In the genomic region with DNA sequence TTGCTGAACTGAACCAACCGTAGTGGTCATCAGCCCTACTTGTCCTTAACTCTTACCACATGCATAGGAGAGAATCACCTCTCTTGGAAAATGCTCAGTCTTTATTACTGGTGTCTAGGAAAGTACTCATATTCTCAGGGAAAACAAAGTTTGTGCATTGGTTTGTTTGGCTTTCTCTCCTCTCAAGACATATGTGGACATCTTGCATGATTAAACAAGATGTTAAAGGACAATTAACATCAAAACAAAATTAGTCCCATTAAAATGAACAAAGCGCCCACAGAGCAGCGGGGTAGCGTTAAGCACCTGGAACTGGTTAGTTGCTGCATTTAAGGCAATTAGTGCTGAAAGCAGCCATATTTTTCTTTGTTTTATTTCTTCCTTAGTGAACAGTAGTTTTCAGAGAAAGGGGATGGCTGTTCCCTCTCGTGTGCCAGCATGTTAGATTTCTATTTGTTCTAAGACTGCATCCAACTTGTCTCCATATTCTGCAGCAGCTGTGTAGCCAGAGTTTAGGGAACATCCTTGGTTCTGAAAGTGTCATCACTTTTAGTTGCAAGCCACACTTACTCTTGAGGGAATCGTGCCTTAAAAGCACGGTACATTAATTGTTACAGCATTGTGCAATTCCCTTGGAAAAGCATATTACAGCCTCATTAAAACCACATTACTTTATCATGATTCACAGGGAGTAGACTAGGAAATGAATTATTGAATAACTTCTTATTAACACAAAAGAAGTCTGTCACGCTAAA, we compare ENCODE assay signal across 13 mouse cellular contexts.
DNase-seq lines count a peak whose midpoint lies in the region; ATAC-seq and TF ChIP-seq lines count a peak whose summit lies in the region.
"Had no signal": no experiment of that assay in that cellular context is flagged by ENCODE, and none has a peak within 500 bp of the region (broad histone marks: within the 10 kb centered on the region; RNA-seq: fewer than 3 reads in every experiment).

No protein-coding gene starts in this region.

- peak; percentile 56 for ATAC-seq in midbrain, embryonic 16.5 days
- ATAC-seq in midbrain, embryonic 11.5 days (ENCODE audit: low FRiP score), result no peak
- peak; percentile 49; the same call in 1 of the 2 replicates for ATAC-seq in hindbrain, postnatal 0 days
- ATAC-seq: intestine, embryonic 16.5 days; liver, postnatal 0 days had no signal

- no peak overlapping the region for H3K27ac ChIP-seq in midbrain, embryonic 16.5 days (ENCODE audit: low read length)
- no peak overlapping the region for H3K27ac ChIP-seq in midbrain, embryonic 11.5 days (ENCODE audit: low read depth, low read length)
- peak overlapping the region; percentile 68 for H3K27ac ChIP-seq in embryonic facial prominence, embryonic 10.5 days (replicated peaks)
- H3K27ac ChIP-seq in hindbrain, postnatal 0 days, result no peak overlapping the region
- H3K27ac ChIP-seq: heart, embryonic 15.5 days; macrophage had no signal

- no peak for TF ChIP-seq CTCF in hindbrain, postnatal 0 days (IDR thresholded peaks at IDR 0.05; ENCODE audit: low read depth)

- 61% methylated on average over 8 of the region's 8 CpGs for WGBS in midbrain, embryonic 16.5 days
- 86% methylated on average over 8 of the region's 8 CpGs for WGBS in midbrain, embryonic 11.5 days
- 48% methylated on average over 8 of the region's 8 CpGs for WGBS in embryonic facial prominence, embryonic 10.5 days
- WGBS in hindbrain, postnatal 0 days, result 50% methylated on average over 8 of the region's 8 CpGs

- no peak overlapping the region for H3K9ac ChIP-seq in midbrain, embryonic 16.5 days (ENCODE audit: low read depth, low read length)
- H3K9ac ChIP-seq in midbrain, embryonic 11.5 days (ENCODE audit: low read length), result no peak overlapping the region
- no peak overlapping the region for H3K9ac ChIP-seq in hindbrain, postnatal 0 days (replicated peaks; ENCODE audit: low read length)
- H3K9ac ChIP-seq: heart, embryonic 15.5 days; liver, postnatal 0 days had no signal

- no peaks in the 10 kb centered on the region for H3K27me3 ChIP-seq in midbrain, embryonic 16.5 days (ENCODE audit: control insufficient read depth, insufficient read depth, low read depth, low read length)
- no peaks in the 10 kb centered on the region for H3K27me3 ChIP-seq in midbrain, embryonic 11.5 days (ENCODE audit: control insufficient read depth, insufficient read depth, low read length)
- no peaks in the 10 kb centered on the region for H3K27me3 ChIP-seq in embryonic facial prominence, embryonic 10.5 days (replicated peaks; ENCODE audit: low read depth, poor library complexity, severe bottlenecking)
- H3K27me3 ChIP-seq in hindbrain, postnatal 0 days (ENCODE audit: insufficient read depth, low read length), result no peaks in the 10 kb centered on the region
- H3K27me3 ChIP-seq: heart, embryonic 15.5 days had no signal

- H3K4me3 ChIP-seq in midbrain, embryonic 16.5 days (ENCODE audit: low read depth, low read length), result no peak overlapping the region
- H3K4me3 ChIP-seq in midbrain, embryonic 11.5 days (ENCODE audit: low read depth, low read length), result no peak overlapping the region
- no peak overlapping the region for H3K4me3 ChIP-seq in embryonic facial prominence, embryonic 10.5 days
- H3K4me3 ChIP-seq in hindbrain, postnatal 0 days (ENCODE audit: low read length), result no peak overlapping the region
- H3K4me3 ChIP-seq: heart, embryonic 15.5 days had no signal

- no peak for DNase-seq in midbrain, embryonic 11.5 days (ENCODE audit: low spot score, missing footprints)
- peak; percentile 51 for DNase-seq in embryonic facial prominence, embryonic 10.5 days (ENCODE audit: low spot score)
- peak; percentile 26 for DNase-seq in hindbrain, postnatal 0 days (ENCODE audit: low spot score)
- peak; percentile 44 for DNase-seq in retina, postnatal 1 day
- DNase-seq in frontal cortex, postnatal 10 days (ENCODE audit: low spot score in 2 of 2), result no peak
- DNase-seq in spleen, postnatal 4 days (ENCODE audit: low spot score in 2 of 2), result no peak
- DNase-seq in liver, result no peak
- DNase-seq: adrenal gland, adult 8-10 months; liver, postnatal 0 days had no signal

- no peaks in the 10 kb centered on the region for H3K9me3 ChIP-seq in midbrain, embryonic 16.5 days (replicated peaks; ENCODE audit: control insufficient read depth, low read length, poor library complexity, severe bottlenecking)
- H3K9me3 ChIP-seq in midbrain, embryonic 11.5 days (ENCODE audit: control insufficient read depth, low read length), result no peaks in the 10 kb centered on the region
- no peaks in the 10 kb centered on the region for H3K9me3 ChIP-seq in embryonic facial prominence, embryonic 10.5 days
- no peaks in the 10 kb centered on the region for H3K9me3 ChIP-seq in hindbrain, postnatal 0 days (ENCODE audit: low read length)
- H3K9me3 ChIP-seq: heart, embryonic 15.5 days had no signal

- H3K4me2 ChIP-seq in midbrain, embryonic 16.5 days (ENCODE audit: low read length), result no peak overlapping the region
- no peak overlapping the region for H3K4me2 ChIP-seq in midbrain, embryonic 11.5 days
- H3K4me2 ChIP-seq in hindbrain, postnatal 0 days (ENCODE audit: low read depth, low read length), result no peak overlapping the region
- H3K4me2 ChIP-seq: heart, embryonic 15.5 days had no signal

- peaks cover 2% of the 10 kb centered on the region; the same call in 1 of the 2 replicates for H3K4me1 ChIP-seq in midbrain, embryonic 16.5 days (ENCODE audit: control insufficient read depth, insufficient read depth, low read length)
- H3K4me1 ChIP-seq in midbrain, embryonic 11.5 days (ENCODE audit: control insufficient read depth, insufficient read depth, low read length), result no peaks in the 10 kb centered on the region
- H3K4me1 ChIP-seq in embryonic facial prominence, embryonic 10.5 days, result peaks cover 6% of the 10 kb centered on the region
- H3K4me1 ChIP-seq in hindbrain, postnatal 0 days (ENCODE audit: insufficient read depth, low read length), result peaks cover 9% of the 10 kb centered on the region; the same call in 1 of the 2 replicates
- H3K4me1 ChIP-seq: heart, embryonic 15.5 days had no signal

- no peaks in the 10 kb centered on the region for H3K36me3 ChIP-seq in midbrain, embryonic 16.5 days (ENCODE audit: control insufficient read depth, insufficient read depth, low read length)
- H3K36me3 ChIP-seq in midbrain, embryonic 11.5 days (ENCODE audit: control insufficient read depth, insufficient read depth, low read length), result no peaks in the 10 kb centered on the region
- H3K36me3 ChIP-seq in embryonic facial prominence, embryonic 10.5 days (replicated peaks), result no peaks in the 10 kb centered on the region
- H3K36me3 ChIP-seq in hindbrain, postnatal 0 days (ENCODE audit: insufficient read depth, low read length), result no peaks in the 10 kb centered on the region
- H3K36me3 ChIP-seq: heart, embryonic 15.5 days had no signal

Comparison
In these comparisons a context has a peak if more than half of its experiments do, and no peak if none do; other contexts are left out.
1. DNase-seq: peak in embryonic facial prominence, embryonic 10.5 days (single experiment), hindbrain, postnatal 0 days (single experiment) and retina, postnatal 1 day (single experiment); none in midbrain, embryonic 11.5 days (single experiment), frontal cortex, postnatal 10 days (0 of 2), spleen, postnatal 4 days (0 of 2) and liver (single experiment).